Mouse (Mus musculus) c-Kit-negative CD71-positive TER-119-positive erythroid progenitor cells, embryonic 14.5 days (primary cell): Measurements from ENCODE around the gene Zfand2b.

Source experiments
- DNase-seq: peaks from one replicate; pipeline ENCODE4 v3.0.0-alpha.2; 2013; ENCODE audit warnings: low read depth, low spot score

Zfand2b gene

DNA sequence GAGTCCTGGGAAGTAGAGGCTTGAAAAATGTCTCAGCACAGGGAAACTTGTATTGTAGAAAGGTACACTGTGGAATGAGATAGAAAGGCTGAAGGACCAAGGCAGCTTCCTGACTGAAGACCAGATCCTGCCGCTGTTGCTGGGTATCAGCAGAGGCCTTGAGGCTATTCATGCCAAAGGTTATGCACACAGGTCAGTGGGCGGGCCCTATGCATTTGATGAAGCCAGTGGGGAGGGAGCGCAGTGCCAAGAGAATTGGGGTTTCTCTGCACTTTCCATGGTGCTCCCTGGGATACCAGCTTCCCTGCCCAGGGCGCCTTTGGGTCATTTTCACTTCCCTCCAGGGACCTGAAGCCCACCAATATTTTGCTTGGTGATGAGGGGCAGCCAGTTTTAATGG lies 44.1 kb downstream of the Zfand2b start:
- DNase-seq: no peak

DNA sequence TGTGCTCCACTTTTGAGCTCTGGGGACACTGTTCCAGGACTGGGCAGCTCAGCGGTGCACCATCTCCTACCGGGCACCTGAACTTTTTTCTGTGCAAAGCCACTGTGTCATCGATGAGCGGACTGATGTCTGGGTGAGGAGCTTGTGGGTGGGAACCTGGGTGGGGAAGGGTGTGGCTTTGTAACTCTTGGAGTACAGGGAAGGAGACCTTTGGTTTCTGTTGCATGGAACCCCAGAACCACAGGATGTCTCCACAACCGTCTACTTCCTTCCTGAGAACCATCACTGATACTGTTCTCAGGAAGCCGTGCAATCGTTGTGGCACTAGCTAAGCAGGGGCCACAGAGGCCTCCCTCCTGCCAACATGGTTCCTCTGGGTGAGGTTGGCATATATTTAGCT lies 44.6 kb downstream of the Zfand2b start:
- no peak for DNase-seq

DNA sequence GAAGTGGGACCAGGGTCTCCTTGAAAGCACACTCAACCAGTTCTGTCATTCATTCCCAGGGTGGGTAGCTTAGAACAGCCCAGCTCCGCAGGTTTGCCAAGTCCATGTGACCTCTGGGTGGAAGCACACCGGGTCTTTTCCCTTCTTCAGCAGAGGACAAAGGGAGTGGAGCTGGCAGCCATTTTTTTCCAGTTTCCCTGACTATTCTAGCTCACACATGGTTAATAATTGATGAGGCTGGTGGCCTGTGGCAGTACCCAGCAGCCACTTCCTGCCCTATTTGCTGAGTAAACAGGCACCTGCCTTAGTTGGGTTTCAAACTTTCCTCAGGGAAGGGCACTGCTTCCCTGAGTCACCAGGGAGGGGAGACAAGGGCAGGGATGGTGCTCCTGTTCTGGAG lies 46.0 kb downstream of the Zfand2b start:
- no peak for DNase-seq

DNA sequence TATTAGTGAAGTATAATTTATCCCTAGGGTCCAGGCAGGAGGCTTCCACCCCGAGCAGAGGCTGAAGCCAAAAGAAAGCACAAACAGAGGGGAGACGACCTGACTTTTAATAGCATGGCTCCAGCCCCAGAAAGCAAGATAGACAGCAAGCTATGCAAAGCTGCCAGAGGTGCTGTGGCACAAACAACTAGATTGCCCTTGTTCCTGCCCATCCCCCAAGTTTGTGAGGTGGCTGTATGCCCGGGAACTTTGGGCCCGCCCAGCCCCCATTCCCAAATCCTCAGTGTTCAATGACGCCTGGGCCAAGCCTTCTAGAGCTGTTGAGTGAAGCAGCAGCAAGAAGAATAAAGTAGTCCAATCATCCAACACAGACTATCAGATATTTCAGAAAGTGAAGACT lies 46.4 kb downstream of the Zfand2b start:
- no peak for DNase-seq

DNA sequence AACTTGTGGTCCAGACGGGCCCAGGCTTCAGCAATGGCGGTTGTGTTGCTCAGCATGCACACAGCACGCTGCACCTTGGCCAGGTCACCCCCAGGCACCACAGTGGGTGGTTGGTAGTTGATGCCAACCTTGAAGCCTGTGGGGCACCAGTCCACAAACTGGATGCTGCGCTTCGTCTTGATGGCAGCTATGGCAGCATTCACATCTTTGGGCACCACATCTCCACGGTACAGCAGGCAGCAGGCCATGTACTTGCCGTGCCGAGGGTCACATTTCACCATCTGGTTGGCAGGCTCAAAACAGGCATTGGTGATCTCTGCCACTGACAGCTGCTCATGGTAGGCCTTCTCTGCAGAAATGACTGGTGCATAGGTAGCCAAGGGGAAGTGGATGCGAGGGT lies 47.3 kb downstream of the Zfand2b start:
- DNase-seq: no peak

DNA sequence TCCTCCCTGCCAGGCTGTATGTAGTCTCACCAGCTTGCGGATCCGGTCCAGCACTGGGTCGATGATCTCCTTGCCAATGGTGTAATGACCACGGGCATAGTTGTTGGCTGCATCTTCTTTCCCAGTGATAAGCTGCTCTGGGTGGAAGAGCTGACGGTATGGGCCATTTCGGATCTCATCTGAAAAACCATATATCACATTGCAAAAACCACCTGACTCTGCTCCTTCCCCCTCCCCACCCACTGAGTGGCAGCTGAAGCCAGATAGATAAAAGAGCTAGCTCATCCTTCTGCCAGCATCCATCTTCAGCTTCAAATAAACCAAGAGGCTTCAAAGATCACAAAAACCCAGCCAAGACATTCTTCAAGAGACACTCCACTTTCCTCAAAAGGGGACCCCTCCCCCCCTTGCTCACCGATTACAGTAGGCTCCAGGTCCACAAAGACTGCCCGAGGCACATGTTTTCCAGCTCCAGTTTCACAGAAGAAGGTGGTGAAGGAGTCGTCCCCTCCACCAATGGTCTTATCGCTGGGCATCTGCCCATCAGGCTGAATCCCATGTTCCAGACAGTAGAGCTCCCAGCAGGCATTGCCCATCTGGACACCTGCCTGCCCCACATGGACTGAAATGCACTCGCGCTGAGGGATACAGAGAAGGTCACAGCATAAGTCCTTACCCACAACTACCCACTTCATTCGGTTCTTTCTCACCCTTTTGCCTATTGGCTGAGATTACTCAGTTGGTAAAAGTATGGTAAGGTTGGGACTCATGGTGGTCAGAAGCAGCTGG lies 48.5 kb downstream of the Zfand2b start:
- no peak for DNase-seq

DNA sequence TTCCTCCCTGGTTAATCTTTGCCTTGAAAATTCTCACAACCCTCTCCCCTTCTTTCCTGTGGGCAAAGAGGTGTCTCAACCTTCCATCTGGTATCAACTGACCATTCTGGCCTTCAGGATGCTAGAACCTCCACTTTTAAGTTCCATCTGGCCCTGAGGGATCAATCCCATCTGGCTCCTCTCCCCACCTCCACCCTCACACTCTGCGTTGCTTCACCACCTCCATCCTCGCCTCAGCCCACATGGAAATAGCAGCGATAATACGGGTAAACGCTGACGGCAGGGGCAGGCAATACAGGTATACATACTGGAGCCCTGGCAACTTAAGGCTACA lies 49.4 kb downstream of the Zfand2b start:
- DNase-seq: no peak

DNA sequence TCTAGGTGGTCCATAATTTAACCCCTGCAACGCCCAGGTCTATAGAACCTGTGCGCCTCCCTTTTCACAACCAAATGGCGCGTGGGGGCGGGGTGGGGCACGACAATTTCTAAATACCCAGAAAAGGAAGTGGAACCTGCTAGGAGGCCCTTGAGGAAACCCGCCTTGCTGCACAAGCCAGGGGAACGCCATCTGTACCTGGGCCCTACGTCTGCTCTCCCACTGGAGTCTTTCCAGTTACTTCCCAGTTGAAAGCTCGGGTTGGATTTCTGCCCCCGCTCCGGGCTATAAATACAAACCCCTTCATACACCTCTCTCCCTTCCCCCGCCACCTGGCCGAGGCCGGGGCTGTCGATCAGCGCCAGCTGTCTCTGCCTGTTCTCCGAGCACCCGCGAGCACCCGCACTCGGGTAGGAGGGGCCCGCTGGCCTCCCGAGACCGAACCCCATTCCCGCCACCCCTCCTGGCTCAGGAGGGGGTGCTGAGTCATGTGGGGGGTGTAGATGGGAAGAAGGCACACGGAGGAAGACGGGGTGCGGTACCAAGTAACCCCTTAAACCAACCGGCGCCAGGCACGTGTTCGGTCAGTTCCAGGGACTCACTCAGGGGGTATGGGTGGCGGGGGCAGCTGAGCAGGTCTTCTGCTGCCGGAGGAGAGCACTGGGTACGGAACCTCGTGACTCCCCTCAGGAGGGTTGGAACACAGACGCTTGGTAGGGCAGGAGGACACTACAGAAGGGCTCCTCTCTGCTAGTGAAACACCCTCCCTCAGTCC lies 50.0 kb downstream of the Zfand2b start:
- DNase-seq: no peak

DNA sequence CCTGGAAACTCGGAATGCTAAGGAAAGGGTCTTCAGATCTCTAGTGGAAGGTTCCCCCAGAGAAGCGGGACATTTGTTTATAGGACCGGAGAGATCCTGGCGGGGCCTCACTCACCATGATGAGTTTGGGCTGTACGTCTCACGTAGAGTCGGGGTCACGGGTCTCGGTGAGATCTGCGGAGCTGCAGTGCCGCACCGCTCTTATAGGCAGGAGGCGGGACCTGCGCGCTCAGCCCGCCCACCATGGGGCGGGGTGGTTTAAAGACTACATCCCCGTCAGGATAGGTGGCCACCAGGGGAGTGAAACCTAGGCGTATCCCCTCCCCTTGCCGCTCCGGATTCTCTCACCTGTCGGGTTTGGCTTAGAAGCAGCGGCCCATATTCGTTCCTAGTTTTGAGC lies 50.6 kb downstream of the Zfand2b start:
- DNase-seq: peak; percentile 86

DNA sequence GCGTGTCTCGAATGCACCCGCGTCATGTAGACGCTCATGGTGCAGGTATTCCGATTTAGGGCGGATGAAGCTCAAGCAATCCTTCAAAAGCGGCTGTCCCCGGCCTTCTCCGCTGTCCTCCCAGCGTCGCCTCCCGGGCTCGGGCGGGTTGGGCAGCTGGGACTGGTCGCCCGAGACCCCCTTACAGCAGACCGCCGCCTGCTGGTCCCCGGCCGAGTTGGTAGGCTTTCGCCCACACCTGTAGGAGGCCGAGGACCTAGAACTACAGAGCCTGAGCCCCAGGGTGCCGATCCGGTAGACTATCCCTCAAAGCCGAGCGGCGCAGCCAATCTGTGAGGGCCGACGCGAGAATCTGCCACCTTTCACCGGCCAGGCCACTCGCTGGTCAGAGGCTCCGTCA lies 51.1 kb downstream of the Zfand2b start, which contains the start of gene Tuba4a:
TSS of gene Tuba4a (minus strand) at position 335 of the 400 bp plus-strand sequence.
- no peak for DNase-seq
